Mouse (Mus musculus) stomach, postnatal 0 days (tissue): ENCODE measurements around the gene Txk. TPM values are rescaled to one million over a fixed set of nuclear protein-coding genes. Genes with fewer than 3 reads are reported as not detected.

Experiments used
- ATAC-seq: fragments of 200-750 bp; cut with Nextera tagmentation; 2 replicates; pipeline ENCODE4 v1.8.0; 2017; ENCODE audit not compliant: low FRiP score, low TSS enrichment
- DNase-seq: peaks from one replicate; pipeline ENCODE4 v3.0.0-alpha.2; 2016; ENCODE audit warnings: low spot score
- H3K27ac ChIP-seq: fragments of 300-500 bp; sonication (generic); replicated peaks from 2 replicates; pipeline ENCODE4 v1.5.1; 2014; ENCODE audit warnings: mild to moderate bottlenecking, control low read depth
- H3K27me3 ChIP-seq: fragments of 300-500 bp; sonication (generic); 2 replicates; pipeline ENCODE4 v1.6.1; 2014; ENCODE audit warnings: low read length; ENCODE audit not compliant: control insufficient read depth, insufficient read depth
- H3K36me3 ChIP-seq: fragments of 300-500 bp; sonication (generic); 2 replicates; pipeline ENCODE4 v1.6.1; 2014; ENCODE audit warnings: low read length, mixed read lengths; ENCODE audit not compliant: control insufficient read depth, insufficient read depth
- H3K4me1 ChIP-seq: fragments of 300-500 bp; sonication (generic); replicated peaks from 2 replicates; pipeline ENCODE4 v1.6.1; 2014; ENCODE audit warnings: antibody characterized with exemption; ENCODE audit not compliant: control insufficient read depth, insufficient read depth
- H3K4me2 ChIP-seq: fragments of 300-500 bp; sonication (generic); replicated peaks from 2 replicates; pipeline ENCODE4 v1.6.1; 2014; ENCODE audit warnings: low read depth, mild to moderate bottlenecking, control low read depth, moderate library complexity
- H3K4me3 ChIP-seq: fragments of 300-500 bp; sonication (generic); 2 replicates; pipeline ENCODE4 v1.5.1; 2014; ENCODE audit warnings: low read depth, low read length, control low read depth
- H3K9ac ChIP-seq: fragments of 300-500 bp; sonication (generic); 2 replicates; pipeline ENCODE4 v1.6.1; 2014; ENCODE audit warnings: mild to moderate bottlenecking, low read length, control low read depth, mixed read lengths
- H3K9me3 ChIP-seq: fragments of 300-500 bp; sonication (generic); 2 replicates; pipeline ENCODE4 v1.6.1; 2016; ENCODE audit warnings: low read length; ENCODE audit not compliant: control insufficient read depth
- CTCF ChIP-seq: IDR thresholded peaks from 2 replicates; pipeline ENCODE4 v1.5.1; 2016; ENCODE audit warnings: antibody characterized with exemption, low read depth, mild to moderate bottlenecking, moderate library complexity
- EP300 ChIP-seq: optimal IDR thresholded peaks from 2 replicates; pipeline ENCODE3; 2016; ENCODE audit warnings: antibody characterized with exemption
- WGBS: fragments of 180-500 bp; shearing (Covaris S2); extraction: QIAGEN DNeasy Blood & Tissue Kit; methylation state at CpG from one replicate; pipeline ENCODE4 v1.1.7; 2014; 5-methylcytosine and 5-hydroxymethylcytosine counted together
- polyA plus RNA-seq: library from polyadenylated mRNA; unstranded; fragments of >200 nt; fragmentation: Nextera tagmentation; extraction: Ambion mirVana; gene quantifications from 2 replicates; pipeline ENCODE4 v1.2.1, GENCODE M21; 2015

Gene Txk
- polyA plus RNA-seq, 1 experiment from 2014 or later, result 0.16 TPM

DNA sequence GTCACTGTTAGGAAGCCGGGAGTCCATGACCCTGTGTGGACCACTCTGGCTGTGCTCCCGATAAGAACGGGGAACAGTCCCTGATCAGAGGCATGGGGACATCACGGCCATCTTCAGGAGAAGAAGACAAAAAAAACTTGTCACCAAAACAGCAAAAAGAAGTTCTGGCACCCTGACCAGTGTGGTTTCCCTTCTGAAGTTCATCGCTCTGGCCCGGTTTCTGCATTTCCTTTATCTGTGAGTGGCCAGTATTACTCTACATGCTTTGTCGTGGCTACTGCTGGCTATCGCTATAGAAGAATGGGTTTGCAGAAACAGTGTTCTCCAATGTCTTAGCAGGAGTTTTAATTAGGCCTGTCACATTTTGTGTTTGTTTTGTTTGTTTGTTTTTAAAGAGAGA, 16.1 kb downstream of the Txk start:
- no peak for ATAC-seq

DNA sequence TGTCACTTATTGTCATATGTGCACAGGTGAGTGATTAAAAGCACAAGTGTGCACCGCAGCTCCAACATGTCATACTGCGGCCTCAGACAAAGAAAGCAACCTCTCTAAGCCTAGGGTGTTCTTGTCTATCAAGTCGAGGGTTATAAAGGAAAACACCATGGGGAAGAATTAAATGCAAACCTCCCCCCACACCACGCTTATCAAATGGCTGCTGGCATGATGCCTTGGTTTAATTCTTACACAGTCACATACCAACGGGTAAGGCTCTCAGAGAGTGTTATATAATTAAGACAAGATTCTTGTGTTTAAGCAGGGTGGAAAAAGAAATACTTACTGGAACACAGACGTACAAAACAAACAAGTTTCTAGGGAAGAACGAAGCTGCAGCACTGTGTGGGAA, 16.8 kb downstream of the Txk start:
- Histone ChIP-seq H3K9me3 (no peaks in the 10 kb centered on the region), H3K9ac (no peak overlapping the region), H3K36me3 (no peaks in the 10 kb centered on the region), H3K4me3 (no peak overlapping the region), H3K27ac (no peak overlapping the region), H3K27me3 (no peaks in the 10 kb centered on the region), H3K4me2 (no peak overlapping the region), H3K4me1 (no peaks in the 10 kb centered on the region)
- DNase-seq (no peak), ATAC-seq (no peak)
- 46% methylated on average over 7 of the region's 7 CpGs for WGBS
- no peak for TF ChIP-seq EP300
- no peak for TF ChIP-seq CTCF

More for the DNA sequence above, 16.1 kb downstream of the Txk start:
- Histone ChIP-seq H3K4me2 (no peak overlapping the region), H3K9ac (no peak overlapping the region), H3K27ac (no peak overlapping the region), H3K9me3 (no peaks in the 10 kb centered on the region), H3K4me1 (no peaks in the 10 kb centered on the region), H3K27me3 (no peaks in the 10 kb centered on the region), H3K4me3 (no peak overlapping the region), H3K36me3 (no peaks in the 10 kb centered on the region)
- 59% methylated on average over 8 of the region's 8 CpGs for WGBS
- DNase-seq, result no peak
- TF ChIP-seq EP300, result no peak
- no peak for TF ChIP-seq CTCF

DNA sequence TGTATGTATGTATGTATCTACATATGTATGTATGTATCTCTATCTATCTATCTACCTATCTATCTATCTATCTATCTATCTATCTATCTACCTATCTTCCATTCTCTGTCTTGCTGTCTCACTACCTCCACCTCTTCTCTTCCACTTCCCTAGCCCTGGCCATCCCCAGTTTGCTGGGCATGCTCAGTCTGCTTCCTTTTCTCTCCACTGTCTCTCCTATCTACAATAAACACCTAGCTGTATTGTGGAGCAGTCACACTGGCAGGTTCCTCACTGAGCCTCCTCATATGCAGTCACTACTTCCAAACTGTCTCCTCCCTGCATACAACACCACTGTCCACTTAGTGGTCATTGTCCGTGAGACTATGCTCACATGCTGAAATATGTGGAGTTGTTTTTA, 19.7 kb downstream of the Txk start:
- TF ChIP-seq EP300, result no peak
- TF ChIP-seq CTCF, result no peak
- Histone ChIP-seq H3K27me3 (no peaks in the 10 kb centered on the region), H3K4me1 (no peaks in the 10 kb centered on the region), H3K36me3 (no peaks in the 10 kb centered on the region), H3K4me2 (no peak overlapping the region), H3K9me3 (no peaks in the 10 kb centered on the region), H3K9ac (no peak overlapping the region), H3K27ac (no peak overlapping the region), H3K4me3 (no peak overlapping the region)
- ATAC-seq (no peak), DNase-seq (no peak)
- 90% methylated on average over 1 of the region's 1 CpGs for WGBS

DNA sequence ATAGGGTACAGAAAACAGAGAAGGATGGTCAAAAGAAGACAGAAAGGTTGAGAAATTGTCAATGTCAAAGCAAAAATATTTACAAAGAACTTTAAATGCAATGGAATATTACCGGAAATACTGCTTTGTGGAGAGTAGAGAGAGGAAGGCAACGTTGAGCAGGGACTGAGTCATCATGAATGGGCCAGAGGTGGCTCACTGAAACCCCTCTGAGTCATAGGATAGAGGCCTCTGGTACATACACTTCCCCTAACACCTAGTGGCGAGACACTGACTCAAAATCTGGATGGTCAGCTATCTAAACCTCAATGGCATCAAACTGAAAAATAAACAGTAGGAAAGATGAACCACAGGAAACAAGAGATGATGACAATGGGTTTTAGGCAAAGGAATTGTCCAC, 27.2 kb downstream of the Txk start:
- DNase-seq (no peak), ATAC-seq (peak; percentile 67; the same call in 1 of the 2 replicates)
- WGBS, result 68% methylated on average over 3 of the region's 3 CpGs
- Histone ChIP-seq H3K36me3 (no peaks in the 10 kb centered on the region), H3K27ac (no peak overlapping the region), H3K9me3 (no peaks in the 10 kb centered on the region), H3K4me1 (no peaks in the 10 kb centered on the region), H3K27me3 (no peaks in the 10 kb centered on the region), H3K9ac (no peak overlapping the region), H3K4me2 (no peak overlapping the region), H3K4me3 (no peak overlapping the region)
- TF ChIP-seq CTCF (no peak), EP300 (no peak)

DNA sequence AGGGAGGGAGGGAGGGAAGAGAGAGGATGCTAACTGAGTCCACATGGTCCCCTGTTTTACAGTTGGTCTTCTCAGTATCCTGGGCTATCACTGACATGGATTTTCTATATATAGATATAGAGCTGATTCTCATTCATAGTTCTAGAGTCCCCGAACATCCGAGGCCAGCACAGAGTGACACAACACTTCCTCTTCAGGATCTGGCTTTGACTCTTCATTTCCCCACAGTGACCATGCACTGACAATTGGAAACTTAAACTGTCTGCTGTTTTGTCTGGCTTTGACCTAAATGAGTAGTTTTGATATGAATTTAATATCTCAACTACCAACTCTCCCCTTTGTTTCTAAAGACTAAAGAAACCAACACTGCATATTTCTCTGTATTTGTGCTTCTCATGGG, 29.1 kb downstream of the Txk start:
- Histone ChIP-seq H3K27me3 (no peaks in the 10 kb centered on the region), H3K27ac (no peak overlapping the region), H3K4me1 (no peaks in the 10 kb centered on the region), H3K9me3 (no peaks in the 10 kb centered on the region), H3K36me3 (no peaks in the 10 kb centered on the region), H3K4me3 (no peak overlapping the region), H3K4me2 (no peak overlapping the region), H3K9ac (no peak overlapping the region)
- DNase-seq, result no peak
- TF ChIP-seq CTCF, result no peak
- no peak for TF ChIP-seq EP300
- ATAC-seq, result no peak
- 69% methylated on average over 2 of the region's 2 CpGs for WGBS

DNA sequence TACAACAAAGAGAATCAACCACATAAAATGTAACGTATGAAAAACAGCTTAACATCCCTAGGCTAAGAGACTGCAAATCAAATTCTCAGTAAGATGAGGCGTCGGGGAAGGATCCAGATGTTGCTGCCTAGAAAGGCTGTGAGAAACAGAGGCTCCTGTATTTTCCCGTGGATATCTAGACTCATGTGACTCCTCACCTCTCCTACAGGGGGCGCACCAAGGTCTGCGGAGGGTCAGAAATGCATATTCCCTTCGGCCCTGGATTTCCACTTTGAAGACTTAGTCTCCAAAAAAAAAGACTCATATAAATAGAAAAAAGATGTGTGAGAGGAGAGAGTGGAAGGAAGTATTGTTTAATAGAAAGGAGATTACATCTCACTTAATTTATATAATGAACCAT, 32.0 kb downstream of the Txk start:
- no peak for DNase-seq
- TF ChIP-seq EP300 (no peak), CTCF (peak; percentile 50)
- no peak overlapping the region for H3K4me3 ChIP-seq
- H3K4me1 ChIP-seq, result no peaks in the 10 kb centered on the region
- no peaks in the 10 kb centered on the region for H3K9me3 ChIP-seq
- 58% methylated on average over 7 of the region's 7 CpGs for WGBS
- H3K36me3 ChIP-seq, result no peaks in the 10 kb centered on the region
- no peak for ATAC-seq
- no peak overlapping the region for H3K4me2 ChIP-seq
- H3K27ac ChIP-seq, result no peak overlapping the region
- H3K9ac ChIP-seq, result no peak overlapping the region
- H3K27me3 ChIP-seq, result no peaks in the 10 kb centered on the region
